Mouse (Mus musculus): ENCODE measurements around the gene Isg15. TPM values are rescaled to one million over a fixed set of nuclear protein-coding genes. Genes with fewer than 3 reads are reported as not detected.
A peak's percentile ranks its signal among the peaks of the same experiment; 100 is the strongest.

Gene Isg15
- polyA plus RNA-seq, 1 experiment from 2014 or later, result 0.21 TPM

DNA sequence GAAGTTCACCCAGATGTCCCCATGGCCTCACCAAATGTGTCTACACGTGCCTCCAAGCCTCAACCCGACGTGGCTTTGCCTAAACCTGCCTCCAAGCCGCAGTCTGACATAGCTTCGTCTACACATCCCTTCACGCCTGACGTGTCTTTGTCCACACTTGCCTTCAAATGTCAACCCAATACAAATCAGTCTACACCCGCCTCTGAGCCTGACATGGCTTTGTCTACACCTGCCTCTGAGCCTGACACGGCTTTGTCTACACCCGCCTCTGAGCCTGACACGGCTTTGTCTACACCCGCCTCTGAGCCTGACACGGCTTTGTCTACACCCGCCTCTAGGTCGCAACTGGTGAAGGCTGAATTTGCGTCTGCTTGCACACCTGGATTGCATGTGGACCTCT, 17.2 kb upstream of the Isg15 start:
- Histone ChIP-seq H3K4me1 (peaks cover 5% of the 10 kb centered on the region; the same call in 1 of the 2 replicates), H3K9me3 (replicated peaks) (no peaks in the 10 kb centered on the region), H3K36me3 (peaks cover 3% of the 10 kb centered on the region; the same call in 1 of the 2 replicates), H3K27me3 (ENCODE audit: low read depth, poor library complexity, severe bottlenecking) (no peaks in the 10 kb centered on the region), H3K4me3 (no peak overlapping the region), H3K27ac (replicated peaks) (no peak overlapping the region)
- DNase-seq (ENCODE audit: low spot score), result no peak
- 87% methylated on average over 16 of the region's 16 CpGs for WGBS

DNA sequence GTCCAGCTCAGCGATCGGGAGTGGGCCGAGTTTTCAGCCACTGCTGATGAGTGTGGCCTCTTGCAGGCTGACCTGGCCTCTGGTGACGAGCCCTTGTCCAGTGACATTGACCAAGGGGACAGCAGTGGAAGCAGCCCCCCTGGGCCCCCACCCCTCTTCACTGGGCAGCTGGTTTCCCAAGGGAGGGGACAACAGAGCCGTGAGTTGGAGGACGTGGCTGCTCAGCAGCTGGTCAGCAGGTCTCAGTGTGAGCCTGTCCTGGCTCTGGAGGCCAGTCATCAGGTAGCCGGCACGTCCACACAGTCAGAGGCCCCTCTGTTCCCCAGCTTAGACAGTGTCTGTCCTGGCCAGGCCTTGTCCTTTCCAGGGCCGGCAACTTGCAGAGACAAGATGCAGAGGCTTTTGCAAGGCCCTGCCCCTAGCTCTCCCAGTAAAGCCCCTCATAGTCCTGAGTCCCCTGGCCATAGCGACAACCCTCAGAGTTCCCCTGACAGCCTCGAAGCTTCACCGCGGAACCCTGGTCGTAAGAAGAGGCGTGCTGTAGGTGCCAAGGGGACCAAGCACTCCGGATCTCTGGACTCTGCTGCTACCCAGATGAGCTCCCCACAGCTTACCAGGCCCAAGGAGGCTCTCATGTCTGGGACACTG, 16.5 kb upstream of the Isg15 start:
- Histone ChIP-seq H3K4me1 (peaks cover 5% of the 10 kb centered on the region; the same call in 1 of the 2 replicates), H3K27me3 (ENCODE audit: low read depth, poor library complexity, severe bottlenecking) (no peaks in the 10 kb centered on the region), H3K27ac (replicated peaks) (0 out of 2 replicates have a peak overlapping the region, but pooled peaks have one; percentile 33), H3K9me3 (replicated peaks) (no peaks in the 10 kb centered on the region), H3K4me3 (no peak overlapping the region), H3K36me3 (peaks cover 2% of the 10 kb centered on the region; the same call in 1 of the 2 replicates)
- 87% methylated on average over 16 of the region's 16 CpGs for WGBS
- no peak for DNase-seq (ENCODE audit: low spot score)

DNA sequence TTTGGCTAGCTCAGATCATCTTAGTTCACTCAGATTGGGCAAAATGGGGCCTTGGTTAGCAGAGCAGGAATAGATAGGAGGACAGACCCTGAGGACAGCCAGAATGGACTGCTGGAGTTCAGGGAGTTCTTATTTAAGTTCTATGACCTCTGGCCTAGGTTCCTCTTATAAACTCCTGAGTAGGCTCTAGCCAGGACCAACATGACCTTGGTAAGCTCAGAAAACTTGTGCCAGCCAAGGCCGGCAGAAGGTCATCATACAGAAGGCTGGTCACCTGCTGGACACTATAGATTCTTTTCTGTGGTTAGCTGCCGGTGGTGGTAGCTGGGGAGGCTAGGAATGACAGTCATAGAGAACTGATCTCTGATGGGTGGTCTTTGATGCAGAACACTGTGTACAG, 15.6 kb upstream of the Isg15 start:
- no peaks in the 10 kb centered on the region for H3K27me3 ChIP-seq (ENCODE audit: low read depth, poor library complexity, severe bottlenecking)
- peaks cover 5% of the 10 kb centered on the region; the same call in 1 of the 2 replicates for H3K4me1 ChIP-seq
- no peaks in the 10 kb centered on the region for H3K9me3 ChIP-seq (replicated peaks)
- no peaks in the 10 kb centered on the region; the same call in 1 of the 2 replicates for H3K36me3 ChIP-seq
- WGBS, result 90% methylated on average over 2 of the region's 2 CpGs
- H3K4me3 ChIP-seq, result no peak overlapping the region
- no peak overlapping the region for H3K27ac ChIP-seq (replicated peaks)
- DNase-seq (ENCODE audit: low spot score), result no peak

DNA sequence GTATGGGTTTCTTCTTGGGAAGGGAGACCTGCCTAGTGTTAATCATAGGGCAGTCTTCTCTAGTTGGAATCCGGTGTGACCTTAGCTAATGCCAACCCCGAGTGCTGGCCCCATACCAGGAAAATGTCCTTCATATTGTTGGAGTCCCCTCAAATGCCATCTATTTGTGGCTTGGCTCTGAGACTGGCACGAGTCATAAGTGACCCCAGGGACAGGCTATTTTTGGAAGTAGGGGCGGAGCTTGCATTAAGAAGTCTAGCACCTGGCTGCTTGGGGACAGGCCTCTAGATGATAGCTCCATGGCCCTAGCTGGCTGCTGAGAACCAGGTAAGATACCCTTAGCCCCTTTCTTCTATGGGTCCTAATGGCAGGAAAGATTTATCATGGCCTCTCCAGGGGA, 15.0 kb upstream of the Isg15 start, which contains the start of gene Perm1:
Gene Perm1 (plus strand): TSS at position 220 of the 400 bp plus-strand sequence.
- H3K36me3 ChIP-seq, result no peaks in the 10 kb centered on the region; the same call in 1 of the 2 replicates
- no peak for DNase-seq (ENCODE audit: low spot score)
- 83% methylated on average over 4 of the region's 4 CpGs for WGBS
- H3K4me3 ChIP-seq, result no peak within 1 kb of the TSS
- no peak within 1 kb of the TSS for H3K27ac ChIP-seq (replicated peaks)
- H3K4me1 ChIP-seq, result peaks cover 5% of the 10 kb centered on the region; the same call in 1 of the 2 replicates
- H3K27me3 ChIP-seq (ENCODE audit: low read depth, poor library complexity, severe bottlenecking), result no peaks in the 10 kb centered on the region
- H3K9me3 ChIP-seq (replicated peaks), result no peaks in the 10 kb centered on the region

DNA sequence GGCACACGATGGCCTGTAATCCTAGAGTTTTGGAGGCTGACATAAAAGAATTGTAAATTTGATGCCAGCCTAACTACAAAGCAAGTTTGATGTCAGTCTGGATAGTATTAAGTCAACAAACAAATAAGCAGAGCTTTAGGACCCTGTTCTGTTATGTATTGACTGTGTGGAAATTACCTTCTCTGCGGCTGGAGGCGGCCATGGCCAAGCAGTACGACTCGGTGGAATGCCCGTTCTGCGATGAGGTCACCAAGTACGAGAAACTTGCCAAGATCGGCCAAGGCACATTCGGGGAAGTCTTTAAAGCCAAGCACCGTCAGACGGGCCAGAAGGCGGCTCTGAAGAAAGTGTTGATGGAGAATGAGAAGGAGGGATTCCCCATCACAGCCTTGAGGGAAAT, 12.5 kb upstream of the Isg15 start:
- WGBS, result 96% methylated on average over 13 of the region's 13 CpGs

DNA sequence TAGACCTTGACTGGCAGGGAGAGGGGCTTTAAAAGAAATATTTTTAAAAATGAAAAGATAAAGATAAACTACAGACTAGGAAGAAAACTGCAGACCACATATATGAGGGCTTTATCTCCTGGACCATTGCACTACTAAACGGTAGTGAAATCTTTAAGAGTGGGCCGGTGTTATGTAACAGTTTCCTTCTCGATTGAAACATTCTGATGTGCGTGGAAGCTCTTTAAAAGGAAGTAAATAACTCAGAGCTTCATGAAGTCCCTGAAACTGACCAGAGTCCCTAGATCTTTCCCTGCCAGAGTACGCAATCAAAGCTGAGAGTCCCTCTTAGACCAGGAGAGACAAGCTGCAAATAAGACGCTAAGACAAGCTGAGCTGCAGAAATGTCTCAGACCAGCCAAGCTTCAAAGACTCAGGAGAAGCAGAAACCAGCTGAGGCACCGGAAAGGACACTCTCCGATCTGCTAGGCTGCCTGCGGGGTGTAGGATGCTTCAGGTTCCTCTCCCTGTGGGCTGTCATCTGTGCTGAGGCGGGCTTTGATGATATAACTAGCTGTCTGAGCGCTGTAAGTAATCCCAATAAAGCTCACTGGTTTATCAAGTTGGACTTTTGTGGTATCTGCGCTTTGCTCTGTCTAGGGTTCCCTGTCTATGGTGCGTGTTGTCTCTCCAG, 9.5 kb upstream of the Isg15 start:
- H3K27ac ChIP-seq (replicated peaks), result no peak overlapping the region
- peaks cover 29% of the 10 kb centered on the region for H3K36me3 ChIP-seq
- H3K27me3 ChIP-seq (ENCODE audit: low read depth, poor library complexity, severe bottlenecking), result peaks cover 4% of the 10 kb centered on the region
- peaks cover 5% of the 10 kb centered on the region for H3K4me1 ChIP-seq
- DNase-seq (ENCODE audit: low spot score), result no peak
- 84% methylated on average over 13 of the region's 13 CpGs for WGBS
- H3K9me3 ChIP-seq (replicated peaks), result no peaks in the 10 kb centered on the region
- no peak overlapping the region for H3K4me3 ChIP-seq

More for the DNA sequence above, 12.5 kb upstream of the Isg15 start:
- no peak for DNase-seq (ENCODE audit: low spot score)
- Histone ChIP-seq H3K36me3 (peaks cover 8% of the 10 kb centered on the region), H3K9me3 (replicated peaks) (no peaks in the 10 kb centered on the region), H3K27me3 (ENCODE audit: low read depth, poor library complexity, severe bottlenecking) (no peaks in the 10 kb centered on the region), H3K4me3 (no peak overlapping the region), H3K4me1 (peaks cover 5% of the 10 kb centered on the region; the same call in 1 of the 2 replicates), H3K27ac (replicated peaks) (no peak overlapping the region)

DNA sequence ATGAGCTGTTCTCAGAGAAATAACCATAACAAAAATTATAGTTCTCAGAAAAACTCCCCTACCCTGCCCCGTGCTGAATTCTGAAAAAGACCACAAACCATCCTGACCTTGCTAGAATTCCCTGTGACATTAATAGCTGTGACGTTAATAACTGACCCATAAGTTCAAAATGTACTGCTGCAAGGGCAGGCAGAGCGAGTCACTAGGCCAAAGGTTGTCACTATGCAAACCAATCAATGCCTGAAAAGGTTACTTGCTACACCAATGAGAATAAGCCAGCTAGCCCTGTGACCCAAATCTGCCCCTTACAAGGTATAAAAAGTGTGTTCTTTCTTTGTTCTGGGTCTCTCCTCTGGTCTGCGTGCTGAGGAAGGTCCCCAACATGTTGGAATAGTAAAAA, 8.3 kb upstream of the Isg15 start:
- 88% methylated on average over 4 of the region's 4 CpGs for WGBS
- DNase-seq (ENCODE audit: low spot score), result no peak
- H3K4me1 ChIP-seq, result peaks cover 17% of the 10 kb centered on the region
- H3K27ac ChIP-seq (replicated peaks), result no peak overlapping the region
- peaks cover 16% of the 10 kb centered on the region for H3K27me3 ChIP-seq (ENCODE audit: low read depth, poor library complexity, severe bottlenecking)
- no peaks in the 10 kb centered on the region for H3K9me3 ChIP-seq (replicated peaks)
- H3K36me3 ChIP-seq, result peaks cover 29% of the 10 kb centered on the region
- H3K4me3 ChIP-seq, result no peak overlapping the region

DNA sequence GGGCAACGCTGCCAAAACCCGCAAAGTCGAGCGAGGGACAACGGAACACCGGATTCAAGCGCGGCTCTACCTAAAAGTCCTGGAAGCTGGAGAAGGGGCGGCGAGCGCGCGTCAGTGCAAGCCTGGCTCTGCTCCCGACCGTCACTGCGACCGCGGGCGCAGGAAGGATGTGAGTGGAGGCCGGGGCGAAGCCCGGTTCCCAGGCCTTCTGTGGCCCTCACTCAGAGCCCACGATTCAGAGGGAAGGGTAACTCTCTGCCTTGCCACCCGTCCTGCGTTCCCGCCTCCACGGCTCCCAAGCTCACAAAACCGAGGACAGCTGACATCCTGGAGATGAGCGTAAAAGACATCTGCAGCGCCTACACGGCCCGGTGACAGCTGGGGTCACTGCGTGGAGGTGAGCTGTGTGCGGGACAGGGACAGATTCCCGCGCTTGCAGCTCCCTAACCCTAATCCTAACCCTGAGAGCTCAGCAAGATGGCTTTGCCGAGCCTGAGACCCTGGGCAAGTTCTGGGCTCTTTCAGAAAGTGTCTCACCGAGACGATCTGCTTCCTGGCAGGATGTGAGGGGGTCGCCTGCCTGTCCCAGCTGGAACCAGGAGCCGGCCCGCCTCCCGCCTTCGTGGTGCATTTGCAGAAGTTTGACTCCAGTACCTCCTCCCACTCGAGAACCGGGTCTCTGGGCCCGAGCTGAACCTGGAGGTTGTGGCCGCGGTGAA, 3.0 kb upstream of the Isg15 start:
- Histone ChIP-seq H3K9me3 (replicated peaks) (no peaks in the 10 kb centered on the region), H3K4me3 (peak overlapping the region; percentile 67), H3K4me1 (peaks cover 40% of the 10 kb centered on the region), H3K27me3 (ENCODE audit: low read depth, poor library complexity, severe bottlenecking) (peaks cover 40% of the 10 kb centered on the region), H3K36me3 (peaks cover 26% of the 10 kb centered on the region), H3K27ac (replicated peaks) (peak overlapping the region; percentile 89)
- WGBS, result under 1% methylated on average over 49 of the region's 49 CpGs
- DNase-seq (ENCODE audit: low spot score), result peak; percentile 48

DNA sequence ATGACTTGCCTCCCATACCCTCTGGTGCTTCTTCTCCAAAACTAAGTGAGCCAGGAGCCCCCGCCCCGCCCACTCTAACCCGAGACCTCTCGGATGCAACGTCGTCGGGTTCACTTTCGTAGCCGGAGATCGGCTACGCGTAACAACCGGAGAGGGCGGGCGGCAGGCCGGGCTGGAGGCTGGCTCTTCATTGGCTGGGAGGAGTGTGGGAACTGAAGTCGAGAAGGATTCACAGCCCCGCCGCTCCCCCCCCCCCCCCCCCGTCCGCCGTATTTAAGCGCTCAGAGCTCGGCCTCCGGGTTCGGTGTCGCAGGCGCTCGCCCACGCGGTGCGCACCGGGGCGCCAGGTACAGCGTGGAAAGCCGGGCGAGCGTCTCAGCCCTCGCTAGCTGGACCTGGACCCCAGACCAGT, 2.4 kb upstream of the Isg15 start, which contains the start of gene AW011738:
Gene AW011738 (plus strand): TSS at position 304 of the 412 bp plus-strand sequence.
- Histone ChIP-seq H3K27ac (replicated peaks) (peak within 1 kb of the TSS; percentile 89), H3K36me3 (peaks cover 20% of the 10 kb centered on the region), H3K4me3 (peak within 1 kb of the TSS; percentile 67), H3K27me3 (ENCODE audit: low read depth, poor library complexity, severe bottlenecking) (peaks cover 40% of the 10 kb centered on the region), H3K9me3 (replicated peaks) (no peaks in the 10 kb centered on the region), H3K4me1 (peaks cover 46% of the 10 kb centered on the region)
- WGBS, result under 1% methylated on average over 36 of the region's 39 CpGs
- DNase-seq (ENCODE audit: low spot score), result peak; percentile 87

DNA sequence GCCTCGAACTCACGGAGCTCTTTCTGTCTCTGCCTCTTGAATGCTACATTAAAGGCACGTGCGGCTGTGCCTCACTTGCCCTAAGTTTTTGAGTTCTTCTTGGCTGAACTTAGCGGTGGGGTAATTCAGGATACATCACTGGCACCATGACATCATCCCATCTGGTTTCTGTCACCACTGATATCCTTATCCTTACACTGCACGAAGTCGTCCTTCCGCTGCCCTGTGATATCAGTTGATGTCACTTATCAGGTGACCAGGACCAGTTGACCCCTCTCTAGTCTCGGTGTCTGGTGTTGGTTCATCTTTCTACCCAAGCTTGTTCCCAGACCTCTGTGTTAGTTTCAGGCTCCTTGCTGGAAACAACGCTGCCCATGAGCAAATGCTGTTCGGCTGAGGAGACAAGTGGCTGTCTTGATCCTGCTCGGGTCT, 1.9 kb upstream of the Isg15 start:
- H3K4me3 ChIP-seq, result peak overlapping the region; percentile 67
- H3K27me3 ChIP-seq (ENCODE audit: low read depth, poor library complexity, severe bottlenecking), result peaks cover 40% of the 10 kb centered on the region
- 54% methylated on average over 12 of the region's 12 CpGs for WGBS
- peak overlapping the region; percentile 89 for H3K27ac ChIP-seq (replicated peaks)
- no peak for DNase-seq (ENCODE audit: low spot score)
- peaks cover 16% of the 10 kb centered on the region for H3K36me3 ChIP-seq
- H3K4me1 ChIP-seq, result peaks cover 49% of the 10 kb centered on the region
- no peaks in the 10 kb centered on the region for H3K9me3 ChIP-seq (replicated peaks)

DNA sequence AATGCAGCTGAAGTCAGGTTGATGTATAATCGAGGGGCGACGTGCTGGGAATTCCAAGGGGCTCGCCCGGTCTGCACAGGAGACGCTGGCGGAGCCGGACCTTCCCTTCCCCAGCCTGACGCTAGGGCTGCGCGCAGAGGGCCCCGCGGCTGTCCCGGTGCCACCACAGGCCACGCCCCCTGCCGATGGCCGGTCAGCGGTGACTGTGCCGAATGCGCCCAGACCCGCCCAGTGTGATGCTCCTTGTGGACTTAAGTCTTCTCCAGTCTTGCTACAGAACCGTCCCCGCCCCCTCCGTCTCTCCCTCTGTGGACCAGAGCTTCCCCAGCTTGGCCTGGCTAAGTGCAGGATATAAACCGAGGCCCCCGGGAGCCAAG, 2.8 kb downstream of the Isg15 start:
- H3K27me3 ChIP-seq (ENCODE audit: low read depth, poor library complexity, severe bottlenecking), result peaks cover 29% of the 10 kb centered on the region
- WGBS, result under 1% methylated on average over 16 of the region's 26 CpGs
- H3K9me3 ChIP-seq (replicated peaks), result no peaks in the 10 kb centered on the region
- DNase-seq (ENCODE audit: low spot score), result peak; percentile 97
- peak overlapping the region; percentile 95 for H3K27ac ChIP-seq (replicated peaks)
- peaks cover 27% of the 10 kb centered on the region for H3K36me3 ChIP-seq
- H3K4me3 ChIP-seq, result peak overlapping the region; percentile 94
- H3K4me1 ChIP-seq, result peaks cover 66% of the 10 kb centered on the region

DNA sequence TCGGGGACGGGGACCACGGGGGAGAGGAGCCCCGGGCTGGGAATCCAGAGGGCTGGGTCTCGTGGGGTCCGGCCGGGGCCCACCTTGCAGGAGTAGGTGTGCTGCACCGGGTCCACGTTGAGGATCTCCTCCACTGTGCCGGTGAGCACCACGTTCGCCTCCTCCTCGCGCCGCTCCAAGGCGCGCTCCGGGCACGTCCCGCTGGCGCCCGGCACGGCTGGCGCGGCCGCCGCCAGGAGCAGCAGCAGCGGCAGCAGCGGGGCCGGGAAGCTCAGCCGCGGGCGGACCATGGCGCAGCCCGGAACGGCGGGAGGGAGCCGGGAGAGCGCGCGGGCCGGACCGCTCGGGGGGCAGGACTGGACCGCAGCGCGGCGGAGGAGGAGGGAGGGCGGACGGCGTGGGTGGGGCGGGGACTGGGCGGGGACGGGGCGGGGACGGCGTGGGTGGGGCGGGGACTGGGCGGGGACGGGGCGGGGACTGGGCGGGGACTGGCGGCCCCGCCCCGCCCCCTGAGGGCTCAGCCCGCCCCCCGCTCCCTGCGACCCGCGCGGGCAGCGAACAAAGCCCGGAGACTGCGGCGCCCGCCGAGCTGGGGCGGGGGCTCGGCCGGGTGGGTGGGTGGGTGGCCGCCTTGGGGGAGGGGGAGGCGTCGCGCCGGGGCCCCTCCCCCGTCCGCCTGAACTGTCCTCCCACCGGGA, 3.3 kb downstream of the Isg15 start, which contains the start of gene Agrn:
Gene Agrn (minus strand): TSS at position 358 of the 698 bp plus-strand sequence.
- Histone ChIP-seq H3K4me3 (peak within 1 kb of the TSS; percentile 94), H3K27ac (replicated peaks) (peak within 1 kb of the TSS; percentile 95), H3K4me1 (peaks cover 66% of the 10 kb centered on the region), H3K27me3 (ENCODE audit: low read depth, poor library complexity, severe bottlenecking) (peaks cover 23% of the 10 kb centered on the region), H3K36me3 (peaks cover 32% of the 10 kb centered on the region), H3K9me3 (replicated peaks) (no peaks in the 10 kb centered on the region)
- no peak for DNase-seq (ENCODE audit: low spot score)
- under 1% methylated on average over 40 of the region's 88 CpGs for WGBS

Data from midbrain, embryonic 10.5 days (tissue).